Mouse (Mus musculus) left cerebral cortex, postnatal 14 days (tissue): ENCODE data around the gene Rpe. TPM values are rescaled to one million over a fixed set of nuclear protein-coding genes. Genes with fewer than 3 reads are reported as not detected.

Source experiments
- DNase-seq, 2 experiments: peaks; one replicate each; pipeline ENCODE4 v3.0.0; 2021 to 2022; ENCODE audit warnings: low spot score in 2 of 2, mixed read lengths in 1 of 2
- intact Hi-C: fragments of 180-260 bp; cut with DNase I; formaldehyde crosslinking; loops from one replicate; pipeline ENCODE4 v1.15.1; 2025
- total RNA-seq, 2 experiments: library from RNA; stranded (reverse); gene quantifications; 2 replicates each; pipeline ENCODE4 v1.2.3; 2021

Gene Rpe
- total RNA-seq, 2 experiments from 2014 or later, result 30.8 to 34.0 TPM

DNA sequence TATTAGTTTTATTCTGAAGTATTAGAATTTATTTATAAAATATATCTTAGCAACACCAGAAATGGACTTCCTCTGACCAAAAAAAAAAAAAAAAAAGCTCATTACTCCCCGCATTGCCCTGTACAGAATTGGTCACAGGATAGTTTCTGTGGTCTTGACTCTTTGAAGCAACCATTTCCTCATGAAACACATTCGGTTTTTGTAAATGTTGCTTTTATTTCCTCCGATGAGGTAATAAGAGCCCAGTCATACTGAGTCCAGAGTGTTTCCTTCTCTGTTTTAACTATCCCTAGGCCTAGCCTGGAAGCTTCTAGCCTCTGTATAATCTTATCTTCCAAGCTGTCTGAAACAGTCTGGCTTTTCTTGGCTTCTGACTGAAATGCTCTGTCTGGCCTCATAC, 12.2 kb downstream of the Rpe start:
- DNase-seq, result no peak
- intact Hi-C loops, result no loop called here

DNA sequence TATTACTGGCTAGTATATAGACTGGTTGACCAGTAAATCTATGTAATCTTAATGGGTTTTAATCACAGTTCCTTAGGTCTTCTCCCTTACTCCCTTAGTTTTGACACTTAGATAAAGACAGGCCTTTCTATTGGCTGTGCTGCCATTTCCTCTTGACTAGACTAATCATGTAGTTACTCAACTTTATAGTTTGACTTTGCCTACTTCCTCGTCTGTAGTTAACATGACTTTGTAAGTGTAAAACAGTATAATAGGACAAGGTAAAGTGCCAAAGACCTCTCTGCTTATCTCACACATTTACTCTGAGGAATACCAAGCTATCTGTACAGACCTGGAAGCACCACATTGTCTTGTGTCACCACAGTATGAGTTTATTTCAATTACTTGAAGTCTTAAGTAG, 29.9 kb downstream of the Rpe start:
- intact Hi-C loops, result no loop called here
- DNase-seq, result no peak

DNA sequence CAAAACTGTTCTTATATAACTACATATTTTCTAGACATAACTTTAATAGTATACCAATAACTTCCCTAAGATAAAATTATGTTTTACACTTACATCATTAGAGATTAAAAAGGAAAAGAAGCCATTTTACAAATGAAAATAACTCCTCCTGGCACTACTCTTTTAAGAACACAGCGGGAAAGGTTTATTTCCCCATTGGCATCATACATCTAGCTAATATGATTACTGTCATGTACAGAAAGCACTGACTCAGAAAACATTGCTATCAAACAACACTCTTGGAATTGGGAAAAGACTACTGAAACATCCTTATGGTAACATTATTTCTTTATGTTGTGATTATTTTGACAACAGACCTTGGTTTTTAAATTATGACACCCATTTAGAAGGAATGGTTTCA, 68.1 kb downstream of the Rpe start:
- DNase-seq, result no peak
- intact Hi-C loops, result no loop called here

Other genes starting within 250 kb of the Rpe start
- gene Unc80, start 232.5 kb upstream of the Rpe start, total RNA-seq, result 100 to 1,000 TPM; 149 TPM
- 10 to 100 TPM in 1 of 2 experiments, 1 to 10 TPM in 1; 9.6 to 10.2 TPM for gene Kansl1l, start 116.7 kb downstream of the Rpe start, total RNA-seq
- 10 to 100 TPM; 27.1 to 33.1 TPM for gene Acadl, start 162.4 kb downstream of the Rpe start, total RNA-seq
- gene Myl1, start 244.6 kb downstream of the Rpe start, total RNA-seq, result 1 to 10 TPM in 1 of 2 experiments, under 1 TPM in 1; 0.62 to 2.1 TPM